Comparison of ENCODE assay signal across 7 mouse cellular contexts in genomic region chr10:59323488-59324161, GRCm38 (mm10). TPM values are rescaled to one million over a fixed set of nuclear protein-coding genes. Genes with fewer than 3 reads are reported as not detected.
A peak's percentile ranks its signal among the peaks of the same experiment; 100 is the strongest.
DNase-seq lines count a peak whose midpoint lies in the region; TF ChIP-seq lines count a peak whose summit lies in the region.

No protein-coding gene starts in this region.

- no peak overlapping the region for H3K27ac ChIP-seq in thymus, adult 2 months (ENCODE audit: control insufficient read depth, insufficient read depth, low read length)

- H3K36me3 ChIP-seq in thymus, adult 2 months (ENCODE audit: control insufficient read depth, insufficient read depth, low read length) = no peaks in the 10 kb centered on the region

- no peak for TF ChIP-seq CTCF in thymus, adult 2 months (IDR thresholded peaks at IDR 0.05; ENCODE audit: borderline replicate concordance, control insufficient read depth, extremely low read depth, insufficient read depth, low read length, poor library complexity)
- no peak for TF ChIP-seq CTCF in lung, adult 2 months (IDR thresholded peaks at IDR 0.05; ENCODE audit: insufficient read depth, low read length)

- WGBS in thymus, adult 2 months = under 1% methylated on average over 49 of the region's 49 CpGs
- 2% methylated on average over 49 of the region's 49 CpGs for WGBS in lung, adult 2 months

- no peaks in the 10 kb centered on the region for H3K27me3 ChIP-seq in thymus, adult 2 months (ENCODE audit: control insufficient read depth, insufficient read depth, low read length)

- peak overlapping the region; percentile 60 for H3K4me3 ChIP-seq in thymus, adult 2 months (ENCODE audit: control insufficient read depth, insufficient read depth, low read length)
- peak overlapping the region; percentile 72 for H3K4me3 ChIP-seq in lung, adult 2 months (replicated peaks; ENCODE audit: extremely low read depth, low read depth, low read length)

- DNase-seq in thymus, adult 2 months = no peak
- no peak for DNase-seq in thymus, postnatal 0 days (ENCODE audit: low spot score)
- DNase-seq in brain, adult 2 months (ENCODE audit: low read depth, low spot score) = peak; percentile 70
- DNase-seq in frontal cortex, postnatal 25 days (ENCODE audit: low spot score in 2 of 2) = peak; percentile 40 to 44
- peak; percentile 70 for DNase-seq in kidney, adult 9 months
- DNase-seq in lung, adult 2 months = no peak
- DNase-seq in right cerebral cortex, postnatal 10 days (ENCODE audit: low spot score in 2 of 2) = peak; percentile 59 to 72

- H3K4me1 ChIP-seq in thymus, adult 2 months (replicated peaks; ENCODE audit: control insufficient read depth, insufficient read depth, low read length) = peaks cover 5% of the 10 kb centered on the region
- peaks cover 2% of the 10 kb centered on the region for H3K4me1 ChIP-seq in lung, adult 2 months (ENCODE audit: control insufficient read depth, insufficient read depth, low read length)

- no peak for TF ChIP-seq POLR2A in thymus, adult 2 months (IDR thresholded peaks at IDR 0.05; ENCODE audit: control insufficient read depth, extremely low read depth, insufficient read depth, low read length, poor library complexity)
- no peak for TF ChIP-seq POLR2A in lung, adult 2 months (IDR thresholded peaks at IDR 0.05; ENCODE audit: borderline replicate concordance, extremely low read depth, low read depth, low read length)

RNA-seq across cellular contexts. Expression of gene P4ha1, which starts 0.5 kb away (rescaled TPM):
- 10.6 and 11.0 TPM in 2 replicates for polyA plus RNA-seq in thymus, adult 2 months (2012; rRNA removed)
- polyA plus RNA-seq in thymus, postnatal 0 days (2015; fragmentation: Nextera tagmentation; extraction: Ambion mirVana) = 16.3 and 18.2 TPM in 2 replicates
- 17.4 and 21.9 TPM in 2 replicates for polyA plus RNA-seq in lung, adult 2 months (2012; rRNA removed)

Comparison
In these comparisons a context has a peak if more than half of its experiments do, and no peak if none do; other contexts are left out.
1. DNase-seq: peak in brain, adult 2 months (single experiment), frontal cortex, postnatal 25 days (2 of 2), kidney, adult 9 months (single experiment) and right cerebral cortex, postnatal 10 days (2 of 2); none in thymus, adult 2 months (single experiment), thymus, postnatal 0 days (single experiment) and lung, adult 2 months (single experiment).